Mouse (Mus musculus): Measurements from ENCODE around the gene Cap2. TPM values are rescaled to one million over a fixed set of nuclear protein-coding genes. Genes with fewer than 3 reads are reported as not detected.

Gene Cap2
- total and polyA plus RNA-seq, 3 experiments, result 14.8 to 120 (median 22.3) TPM

- DNase-seq (ENCODE audit: low read depth, low spot score), result no peak
- no peaks in the 10 kb centered on the region for H3K27me3 ChIP-seq (ENCODE audit: control insufficient read depth in 1 of 2, insufficient read depth in 2 of 2, low read length in 2 of 2)
- TF ChIP-seq GABPA (IDR thresholded peaks at IDR 0.05; ENCODE audit: low read depth, low read length) (no peak), RCOR1 (IDR thresholded peaks at IDR 0.05; ENCODE audit: low read depth, low read length) (no peak), NELFE (IDR thresholded peaks at IDR 0.05; ENCODE audit: low read depth, low read length) (no peak), ELF1 (IDR thresholded peaks at IDR 0.05; ENCODE audit: low read depth, low read length) (no peak), MEF2A (IDR thresholded peaks at IDR 0.05; ENCODE audit: extremely low read depth, insufficient replicate concordance, low read depth, low read length, poor library complexity, severe bottlenecking) (no peak), MXI1 (IDR thresholded peaks at IDR 0.05; ENCODE audit: low read depth, low read length) (no peak), USF2 (IDR thresholded peaks at IDR 0.05; ENCODE audit: borderline replicate concordance in 1 of 2, insufficient read depth in 1 of 2, low read depth in 1 of 2, low read length in 2 of 2) (no peak)
- H3K9ac ChIP-seq (ENCODE audit: control insufficient read depth, low read depth, low read length, poor library complexity, severe bottlenecking), result no peak overlapping the region
- no peak overlapping the region for H3K4me3 ChIP-seq (ENCODE audit: control insufficient read depth in 1 of 2, insufficient read depth in 1 of 2, low read depth in 2 of 2, low read length in 2 of 2)
- H3K36me3 ChIP-seq (ENCODE audit: control insufficient read depth in 1 of 2, insufficient read depth in 2 of 2, low read length in 2 of 2), result peaks cover 0 to 6% of the 10 kb centered on the region in 2 experiments; a peak in 1 of 4 replicates
- H3K9me3 ChIP-seq (replicated peaks; ENCODE audit: insufficient read depth, low read length), result no peaks in the 10 kb centered on the region
- H3K79me2 ChIP-seq (ENCODE audit: control insufficient read depth, insufficient read depth, low read length, poor library complexity), result no peaks in the 10 kb centered on the region
- no peak overlapping the region for H3K27ac ChIP-seq (ENCODE audit: control insufficient read depth, low read depth, low read length)
- no peaks in the 10 kb centered on the region; a peak in 2 of 4 replicates for H3K4me1 ChIP-seq (ENCODE audit: control insufficient read depth in 1 of 2, insufficient read depth in 2 of 2, low read length in 2 of 2)
Measured at GRCm38 (mm10) chr13:46547253-46547652, 45.6 kb downstream of the Cap2 start.

GRCm38 (mm10) chr13:46548132-46548531, 46.5 kb downstream of the Cap2 start:
- Histone ChIP-seq H3K27me3 (ENCODE audit: control insufficient read depth in 1 of 2, insufficient read depth in 2 of 2, low read length in 2 of 2) (no peaks in the 10 kb centered on the region), H3K4me3 (ENCODE audit: control insufficient read depth in 1 of 2, insufficient read depth in 1 of 2, low read depth in 2 of 2, low read length in 2 of 2) (no peak overlapping the region), H3K9ac (ENCODE audit: control insufficient read depth, low read depth, low read length, poor library complexity, severe bottlenecking) (no peak overlapping the region), H3K4me1 (ENCODE audit: control insufficient read depth in 1 of 2, insufficient read depth in 2 of 2, low read length in 2 of 2) (no peaks in the 10 kb centered on the region; a peak in 2 of 4 replicates), H3K36me3 (ENCODE audit: control insufficient read depth in 1 of 2, insufficient read depth in 2 of 2, low read length in 2 of 2) (peaks cover 0 to 6% of the 10 kb centered on the region in 2 experiments; a peak in 1 of 4 replicates), H3K27ac (ENCODE audit: control insufficient read depth, low read depth, low read length) (no peak overlapping the region), H3K9me3 (replicated peaks; ENCODE audit: insufficient read depth, low read length) (no peaks in the 10 kb centered on the region), H3K79me2 (ENCODE audit: control insufficient read depth, insufficient read depth, low read length, poor library complexity) (no peaks in the 10 kb centered on the region)
- DNase-seq (ENCODE audit: low read depth, low spot score), result no peak
- TF ChIP-seq TCF12 (IDR thresholded peaks at IDR 0.05; ENCODE audit: low read depth, low read length), result no peak
- no peak for TF ChIP-seq TBP (IDR thresholded peaks at IDR 0.05; ENCODE audit: low read depth, low read length)
- TF ChIP-seq KAT2A (conservative IDR thresholded peaks at IDR 0.05; ENCODE audit: low read depth, low read length), result no peak
- no peak for TF ChIP-seq ZKSCAN1 (IDR thresholded peaks at IDR 0.05; ENCODE audit: low read depth, low read length)
- TF ChIP-seq ZMIZ1 (IDR thresholded peaks at IDR 0.05; ENCODE audit: low read depth, low read length), result no peak
- no peak for TF ChIP-seq JUND (IDR thresholded peaks at IDR 0.05; ENCODE audit: low read depth, low read length)
- TF ChIP-seq MAX (IDR thresholded peaks at IDR 0.05; ENCODE audit: low read length), result no peak
- TF ChIP-seq SIN3A (IDR thresholded peaks at IDR 0.05; ENCODE audit: low read length), result no peak
- no peak for TF ChIP-seq CTCF (IDR thresholded peaks at IDR 0.05 in 2 of 3, conservative IDR thresholded peaks at IDR 0.05 in 1 of 3; ENCODE audit: control insufficient read depth in 1 of 3, insufficient read depth in 1 of 3, low read depth in 2 of 3, low read length in 3 of 3, poor library complexity in 1 of 3, severe bottlenecking in 1 of 3)
- TF ChIP-seq MEF2A (IDR thresholded peaks at IDR 0.05; ENCODE audit: extremely low read depth, insufficient replicate concordance, low read depth, low read length, poor library complexity, severe bottlenecking), result no peak
